Mouse (Mus musculus): ENCODE data around the gene Atp8b2.

DNA sequence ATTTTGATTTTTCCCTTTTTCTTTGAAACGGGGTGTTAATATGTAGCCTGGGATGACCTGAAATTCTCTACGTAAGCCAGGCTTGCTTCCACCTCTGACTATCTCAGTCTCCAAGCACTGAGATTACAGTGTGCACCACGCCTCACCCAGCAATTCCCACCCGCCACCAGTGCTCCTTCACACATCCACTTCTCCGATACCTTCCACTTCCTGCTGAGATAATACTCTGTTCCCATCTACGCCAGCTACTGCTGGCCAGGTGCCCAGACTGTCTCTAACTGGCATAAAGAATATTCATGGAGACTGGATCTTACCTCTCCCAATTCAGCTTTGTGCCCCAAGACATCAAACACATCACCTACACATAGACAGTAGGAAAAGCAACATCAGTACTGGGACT is 14.7 kb downstream of the Atp8b2 start:
- no peak for TF ChIP-seq POLR2A (IDR thresholded peaks at IDR 0.05; ENCODE audit: extremely low read depth, insufficient read depth, low read length)
- no peak for TF ChIP-seq CTCF (IDR thresholded peaks at IDR 0.05; ENCODE audit: extremely low read depth, insufficient read depth, low read length)

Data from cortical plate, adult 2 months (tissue).